Mouse (Mus musculus) liver, embryonic 16.5 days (tissue): Measurements from ENCODE around the gene Ap2a1. TPM values are rescaled to one million over a fixed set of nuclear protein-coding genes. Genes with fewer than 3 reads are reported as not detected.
A peak's percentile ranks its signal among the peaks of the same experiment; 100 is the strongest.

ENCODE experiments used
- ATAC-seq: fragments of 200-750 bp; cut with Nextera tagmentation; 2 replicates; pipeline ENCODE4 v1.8.0; 2017; ENCODE audit warnings: low read depth, mild to moderate bottlenecking, moderate number of reproducible peaks, moderate library complexity
- H3K27ac ChIP-seq: fragments of 300-500 bp; sonication (generic); 2 replicates; pipeline ENCODE4 v1.5.1; 2014; ENCODE audit warnings: mild to moderate bottlenecking, low read length
- H3K27me3 ChIP-seq: fragments of 300-500 bp; sonication (generic); 2 replicates; pipeline ENCODE4 v1.6.1; 2014; ENCODE audit warnings: low read depth, low read length, mixed read lengths; ENCODE audit not compliant: control insufficient read depth, insufficient read depth
- H3K36me3 ChIP-seq: fragments of 300-500 bp; sonication (generic); 2 replicates; pipeline ENCODE4 v1.6.1; 2014; ENCODE audit warnings: mild to moderate bottlenecking; ENCODE audit not compliant: control insufficient read depth, insufficient read depth
- H3K4me1 ChIP-seq: fragments of 300-500 bp; sonication (generic); 2 replicates; pipeline ENCODE4 v1.6.1; 2014; ENCODE audit warnings: low read depth, low read length, mixed read lengths; ENCODE audit not compliant: control insufficient read depth
- H3K4me2 ChIP-seq: fragments of 300-500 bp; sonication (generic); 2 replicates; pipeline ENCODE4 v1.6.1; 2014; ENCODE audit warnings: low read depth, low read length, mixed read lengths
- H3K4me3 ChIP-seq: fragments of 300-500 bp; sonication (generic); 2 replicates; pipeline ENCODE4 v1.5.1; 2014; ENCODE audit warnings: low read depth, mild to moderate bottlenecking, low read length
- H3K9ac ChIP-seq: fragments of 300-500 bp; sonication (generic); 2 replicates; pipeline ENCODE4 v1.6.1; 2014; ENCODE audit warnings: low read depth, low read length
- H3K9me3 ChIP-seq: fragments of 300-500 bp; sonication (generic); replicated peaks from 2 replicates; pipeline ENCODE4 v1.6.1; 2016; ENCODE audit warnings: low read length; ENCODE audit not compliant: control insufficient read depth
- WGBS: fragments of 180-500 bp; shearing (Covaris S2); extraction: QIAGEN DNeasy Blood & Tissue Kit; methylation state at CpG from one replicate; pipeline ENCODE4 v1.1.7; 2014; ENCODE audit not compliant: insufficient replicate concordance; 5-methylcytosine and 5-hydroxymethylcytosine counted together
- polyA plus RNA-seq: library from polyadenylated mRNA; unstranded; fragments of >200 nt; fragmentation: Nextera tagmentation; extraction: Ambion mirVana; gene quantifications from 2 replicates; pipeline ENCODE4 v1.2.1, GENCODE M21; 2015

The Ap2a1 gene
- polyA plus RNA-seq, 1 experiment from 2014 or later: 63.7 TPM

DNA sequence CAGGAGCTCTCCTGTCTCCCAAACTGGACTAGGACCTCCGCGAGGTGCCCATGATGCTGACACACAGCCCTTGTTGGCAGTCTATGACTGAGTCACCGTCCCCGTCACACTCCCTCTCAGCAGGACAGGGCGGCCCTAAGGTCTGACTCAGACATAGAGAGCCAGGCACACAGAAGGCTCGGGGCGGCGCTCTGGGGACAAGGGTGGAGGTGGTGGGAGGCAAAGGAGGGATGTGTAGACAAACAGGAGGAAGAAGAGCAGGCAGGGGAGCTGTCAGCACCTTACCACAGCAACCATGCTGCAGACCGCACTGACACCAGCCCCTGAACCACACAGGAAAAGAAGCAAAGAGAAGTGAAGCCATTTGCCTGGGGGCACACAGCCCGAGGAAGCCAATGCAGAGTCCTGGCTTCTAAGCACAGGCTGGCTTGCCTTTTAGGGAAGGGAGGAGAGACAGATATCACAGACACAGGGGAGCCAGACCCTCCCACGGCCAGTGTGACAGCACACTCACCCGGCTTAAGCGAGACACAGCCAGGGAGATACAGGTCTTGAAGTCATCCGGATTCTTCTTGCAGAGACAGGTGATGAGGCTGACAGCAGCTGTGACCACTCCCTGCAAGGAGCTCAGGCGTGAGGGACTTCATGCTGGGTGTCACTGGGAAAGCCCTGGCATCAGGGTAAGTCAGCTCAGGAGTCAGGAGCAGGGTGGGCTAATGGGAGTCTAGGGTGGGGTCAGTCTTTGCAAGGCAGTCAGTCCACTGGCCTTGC is 20.4 kb downstream of the Ap2a1 start:
- H3K36me3 ChIP-seq: peaks cover 59% of the 10 kb centered on the region
- H3K9ac ChIP-seq: no peak overlapping the region
- no peak for ATAC-seq
- H3K9me3 ChIP-seq: no peaks in the 10 kb centered on the region
- 76% methylated on average over 15 of the region's 15 CpGs for whole genome bisulfite sequencing
- H3K4me1 ChIP-seq: no peaks in the 10 kb centered on the region; the same call in 1 of the 2 replicates
- no peak overlapping the region for H3K27ac ChIP-seq
- H3K4me3 ChIP-seq: no peak overlapping the region
- H3K27me3 ChIP-seq: no peaks in the 10 kb centered on the region
- H3K4me2 ChIP-seq: no peak overlapping the region

DNA sequence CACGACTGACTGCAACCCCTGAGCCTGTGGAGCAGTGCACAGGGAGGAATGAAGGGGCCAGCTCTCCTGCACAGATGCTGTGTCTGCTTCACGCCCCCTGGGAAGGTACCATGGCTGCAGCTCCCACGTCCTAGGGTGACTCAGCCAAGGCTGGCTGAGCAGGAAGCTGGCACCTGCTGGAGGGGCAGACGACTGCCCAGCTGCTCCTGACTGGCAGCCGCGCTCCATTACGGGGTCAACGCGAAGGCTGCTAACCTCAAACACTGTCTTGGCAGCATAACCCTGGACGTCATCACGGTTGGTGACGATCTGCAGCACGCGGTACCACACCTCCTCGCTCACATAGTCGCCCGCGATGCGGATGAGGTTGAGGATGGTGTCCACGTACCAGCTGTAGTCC is 23.9 kb downstream of the Ap2a1 start:
- Histone ChIP-seq H3K9me3 (no peaks in the 10 kb centered on the region), H3K4me1 (peaks cover 16% of the 10 kb centered on the region), H3K36me3 (peaks cover 63% of the 10 kb centered on the region), H3K27me3 (no peaks in the 10 kb centered on the region), H3K4me3 (no peak overlapping the region), H3K4me2 (no peak overlapping the region), H3K27ac (no peak overlapping the region), H3K9ac (no peak overlapping the region)
- ATAC-seq: no peak
- WGBS: 87% methylated on average over 20 of the region's 20 CpGs

- no peaks in the 10 kb centered on the region for H3K27me3 ChIP-seq
- 21% methylated on average over 21 of the region's 21 CpGs for WGBS
- H3K4me1 ChIP-seq: peaks cover 41% of the 10 kb centered on the region
- peaks cover 57% of the 10 kb centered on the region for H3K36me3 ChIP-seq
- H3K4me2 ChIP-seq: peak overlapping the region; percentile 24
- H3K27ac ChIP-seq: no peak overlapping the region
- peak overlapping the region; percentile 33 for H3K4me3 ChIP-seq
- ATAC-seq: peak; percentile 54
- no peaks in the 10 kb centered on the region for H3K9me3 ChIP-seq
- no peak overlapping the region for H3K9ac ChIP-seq
These were observed 28.0 kb downstream of the Ap2a1 start for GRCm38 (mm10) chr7:44901230-44901722.

- 89% methylated on average over 11 of the region's 11 CpGs for WGBS
- Histone ChIP-seq H3K9ac (no peak overlapping the region), H3K9me3 (no peaks in the 10 kb centered on the region), H3K4me2 (no peak overlapping the region), H3K27me3 (no peaks in the 10 kb centered on the region), H3K4me3 (no peak overlapping the region), H3K36me3 (peaks cover 51% of the 10 kb centered on the region), H3K4me1 (peaks cover 46% of the 10 kb centered on the region), H3K27ac (no peak overlapping the region)
- no peak for ATAC-seq
These were observed 28.7 kb downstream of the Ap2a1 start for GRCm38 (mm10) chr7:44900632-44901031.

DNA sequence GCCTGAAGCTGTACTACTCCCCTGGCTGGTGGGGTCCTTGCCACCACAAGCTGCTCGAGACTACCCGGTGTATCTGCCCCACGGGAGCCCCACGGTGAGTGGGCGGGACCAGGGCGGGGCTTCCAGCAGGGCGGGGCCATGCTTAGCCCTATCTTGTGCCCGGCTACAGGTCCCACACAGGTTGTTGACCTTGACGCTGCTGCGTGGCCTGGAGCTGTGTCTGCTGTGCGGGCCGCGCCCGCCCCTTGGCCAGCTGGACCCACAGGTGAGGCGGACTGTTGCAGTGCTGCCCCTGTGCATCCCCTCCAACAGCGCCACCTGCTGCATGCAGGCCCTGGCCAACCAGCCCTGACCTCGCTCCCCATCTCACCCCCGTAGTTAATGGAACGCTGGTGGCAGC is 30.7 kb downstream of the Ap2a1 start:
- H3K9ac ChIP-seq: no peak overlapping the region
- 0 out of 2 replicates have a peak overlapping the region, but pooled peaks have one; percentile 24 for H3K4me2 ChIP-seq
- H3K27me3 ChIP-seq: no peaks in the 10 kb centered on the region
- peak; percentile 35 for ATAC-seq
- H3K4me1 ChIP-seq: peaks cover 50% of the 10 kb centered on the region
- H3K9me3 ChIP-seq: no peaks in the 10 kb centered on the region
- peaks cover 32% of the 10 kb centered on the region for H3K36me3 ChIP-seq
- no peak overlapping the region for H3K4me3 ChIP-seq
- peak overlapping the region; percentile 37; the same call in 1 of the 2 replicates for H3K27ac ChIP-seq
- 39% methylated on average over 19 of the region's 19 CpGs for WGBS

DNA sequence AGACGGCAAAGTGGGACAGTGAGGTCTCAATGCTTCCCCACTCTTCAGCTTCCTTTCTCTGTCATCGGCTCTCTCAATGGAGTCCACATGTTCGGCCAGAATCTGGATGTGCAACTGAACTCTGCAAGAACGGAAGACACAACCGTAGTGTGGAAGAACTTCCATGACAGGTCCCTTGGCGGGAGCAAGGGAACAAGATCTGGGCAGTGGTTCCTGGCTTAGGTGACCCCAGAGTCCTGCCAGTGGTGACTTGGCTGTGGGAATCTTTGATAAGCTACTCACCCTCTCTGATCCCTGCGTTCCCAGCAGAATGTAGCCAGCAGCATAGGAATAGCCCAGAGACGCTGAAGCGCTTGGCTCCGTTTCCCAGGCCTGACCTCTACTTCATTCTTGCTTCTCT is 32.8 kb downstream of the Ap2a1 start:
- 34% methylated on average over 10 of the region's 10 CpGs for WGBS
- peak overlapping the region; percentile 34 for H3K27ac ChIP-seq
- no peak for ATAC-seq
- peaks cover 19% of the 10 kb centered on the region for H3K36me3 ChIP-seq
- peak overlapping the region; percentile 83 for H3K4me2 ChIP-seq
- no peaks in the 10 kb centered on the region for H3K27me3 ChIP-seq
- H3K9me3 ChIP-seq: no peaks in the 10 kb centered on the region
- H3K4me1 ChIP-seq: peaks cover 49% of the 10 kb centered on the region
- peak overlapping the region; percentile 54 for H3K9ac ChIP-seq
- peak overlapping the region; percentile 69 for H3K4me3 ChIP-seq

DNA sequence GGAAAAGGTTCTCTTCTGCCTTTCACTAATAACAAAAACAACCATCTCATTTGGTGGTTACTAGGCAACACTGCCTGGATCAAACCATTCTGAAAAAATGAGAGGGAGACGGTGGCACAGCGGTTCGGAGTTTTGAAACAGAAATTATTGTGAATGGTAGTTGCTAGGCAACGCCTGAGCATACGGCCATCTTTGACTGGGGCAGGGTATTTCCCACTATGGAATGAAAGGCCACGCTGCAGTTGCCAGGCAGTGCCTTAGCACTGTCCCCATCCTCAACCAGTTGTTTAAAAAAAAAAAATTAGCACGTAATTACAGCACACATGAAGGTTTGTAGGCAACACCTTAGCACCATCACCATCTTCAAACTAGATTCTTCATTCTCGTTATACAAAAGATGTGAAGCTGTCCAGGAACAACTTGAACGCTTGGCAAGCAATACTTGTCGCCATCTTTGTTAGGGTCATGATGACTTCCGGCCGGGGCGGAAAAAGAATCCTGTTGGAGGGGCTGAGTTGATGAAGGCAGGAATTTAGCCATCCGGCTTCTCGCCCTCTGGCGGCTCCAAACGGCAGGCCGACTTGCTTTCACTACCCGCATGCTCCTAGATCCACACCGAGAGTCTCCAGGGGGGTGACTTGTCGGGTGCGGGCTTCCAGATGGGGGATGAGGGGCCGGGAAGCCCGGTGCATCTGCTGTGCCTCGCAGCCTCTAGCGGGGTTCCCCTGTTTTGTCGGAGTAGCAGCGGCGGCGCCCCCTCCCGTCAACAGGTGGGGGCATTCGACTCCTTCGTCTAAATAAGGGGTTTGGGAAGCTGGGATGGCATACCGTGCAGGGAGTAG is 33.5 kb downstream of the Ap2a1 start, which contains the start of gene Fuz:
Gene Fuz (plus strand): TSS at position 487 of the 842 bp plus-strand sequence.
- peak within 1 kb of the TSS; percentile 69 for H3K4me3 ChIP-seq
- peaks cover 18% of the 10 kb centered on the region for H3K36me3 ChIP-seq
- no peaks in the 10 kb centered on the region for H3K27me3 ChIP-seq
- H3K27ac ChIP-seq: peak within 1 kb of the TSS; percentile 34
- no peaks in the 10 kb centered on the region for H3K9me3 ChIP-seq
- peak within 1 kb of the TSS; percentile 83 for H3K4me2 ChIP-seq
- H3K9ac ChIP-seq: peak within 1 kb of the TSS; percentile 54
- WGBS: 2% methylated on average over 34 of the region's 34 CpGs
- ATAC-seq: peak; percentile 20
- peaks cover 49% of the 10 kb centered on the region for H3K4me1 ChIP-seq

DNA sequence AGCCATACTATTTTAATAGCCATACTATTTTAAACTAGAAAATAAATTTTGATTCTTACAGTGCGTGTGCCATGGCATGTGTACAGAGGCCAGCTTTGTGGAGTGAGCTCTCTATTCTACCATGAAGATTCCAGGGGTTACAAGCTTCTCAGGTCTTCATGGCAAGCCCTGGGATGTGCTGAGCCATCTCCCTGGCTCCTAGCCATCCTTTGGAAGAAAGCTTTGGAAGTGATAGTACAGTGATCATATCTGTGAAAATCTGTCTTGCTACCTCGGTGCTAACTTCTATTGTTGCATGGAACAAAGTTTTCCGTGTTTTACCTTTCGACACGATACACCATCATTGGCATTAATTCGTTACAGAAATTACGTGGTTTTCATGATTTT is 34.1 kb downstream of the Ap2a1 start:
- H3K9me3 ChIP-seq: no peaks in the 10 kb centered on the region
- WGBS: 74% methylated on average over 7 of the region's 7 CpGs
- no peak overlapping the region for H3K27ac ChIP-seq
- H3K4me1 ChIP-seq: peaks cover 50% of the 10 kb centered on the region
- H3K4me3 ChIP-seq: peak overlapping the region; percentile 69; the same call in 1 of the 2 replicates
- peaks cover 12% of the 10 kb centered on the region for H3K36me3 ChIP-seq
- peak overlapping the region; percentile 83 for H3K4me2 ChIP-seq
- H3K9ac ChIP-seq: no peak overlapping the region
- ATAC-seq: no peak
- H3K27me3 ChIP-seq: no peaks in the 10 kb centered on the region
